Mouse (Mus musculus): Measurements from ENCODE around the gene Pbrm1. TPM values are rescaled to one million over a fixed set of nuclear protein-coding genes. Genes with fewer than 3 reads are reported as not detected.

The Pbrm1 gene
- 10 to 100 TPM; 53.5 to 65.9 TPM for total RNA-seq (2021)
- long read RNA-seq, experiment 1, partial matches to known transcripts, result 12 of 13 reads
- long read RNA-seq, experiment 1, other reads (novel, unspliced or antisense), result 1 of 13 reads
- long read RNA-seq, experiment 2, partial matches to known transcripts, result 5 of 8 reads
- long read RNA-seq, experiment 2, other reads (novel, unspliced or antisense), result 3 of 8 reads

DNA sequence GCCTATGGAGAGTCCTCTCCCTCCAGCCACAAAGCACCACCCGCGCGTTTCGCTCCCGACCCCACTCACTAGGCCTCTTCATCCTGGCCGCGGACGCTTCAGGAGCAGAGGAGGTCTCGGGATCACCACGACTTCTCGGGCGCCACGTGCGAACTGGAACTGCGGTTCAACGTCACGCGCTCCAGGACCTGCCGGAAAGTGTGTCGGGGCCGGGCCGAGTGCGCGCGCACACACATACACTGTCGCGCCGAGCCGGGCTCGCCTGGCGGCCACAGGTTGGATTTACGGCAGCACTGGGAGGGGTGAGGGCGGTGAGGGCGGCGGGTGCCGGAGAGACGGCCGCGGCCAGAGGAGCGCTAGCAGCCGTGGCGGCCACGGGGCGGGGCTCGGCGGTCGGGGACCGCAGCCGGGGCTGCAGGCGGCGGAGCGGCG, at the start of gene Pbrm1, which contains the start of gene Gnl3:
Pbrm1 (plus strand) TSS at position 279 of the 432 bp plus-strand sequence.
Gnl3 (minus strand) TSS at position 293 of the 432 bp plus-strand sequence.
- peak; percentile 98 for DNase-seq

DNA sequence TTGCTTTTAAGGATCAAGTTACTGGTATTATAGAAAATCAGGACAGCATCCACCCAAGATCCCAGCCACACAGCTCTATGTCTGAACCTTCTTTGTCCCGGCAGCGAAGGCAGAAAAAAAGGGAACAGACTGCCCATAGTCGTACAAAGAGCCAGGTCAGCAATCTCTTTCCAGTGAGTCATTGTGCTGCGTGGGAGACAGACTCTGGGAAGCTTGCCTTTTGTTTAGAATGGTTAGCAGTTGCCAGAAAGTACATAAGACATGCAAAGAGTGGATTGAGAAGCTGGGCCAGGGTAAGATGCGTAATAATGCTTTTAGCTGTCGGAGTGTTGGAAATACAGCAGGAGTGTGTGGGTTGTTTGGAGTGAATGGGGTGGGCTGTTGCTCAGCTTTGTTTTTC, 44.7 kb upstream of the Pbrm1 start:
- peak; percentile 37 for DNase-seq

DNA sequence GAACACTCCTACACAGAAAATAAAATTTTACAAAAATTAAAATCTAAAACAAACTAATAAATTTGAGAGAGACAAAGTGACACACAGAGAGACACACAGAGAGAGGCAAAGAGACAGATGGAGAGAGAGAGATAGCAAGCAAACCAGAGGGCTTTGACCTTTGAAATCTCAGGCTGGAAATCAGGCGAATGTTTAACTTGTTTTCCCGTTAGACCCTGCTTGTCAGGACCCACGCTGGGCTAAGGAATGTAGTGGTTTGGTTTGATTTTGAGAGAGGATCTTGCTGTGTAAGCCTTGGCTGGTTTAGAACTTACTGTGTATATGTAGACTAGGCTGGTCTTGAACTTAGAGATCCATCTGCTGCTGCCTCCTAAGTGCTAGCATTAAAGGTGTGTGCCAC, 42.7 kb upstream of the Pbrm1 start:
- DNase-seq, result no peak

DNA sequence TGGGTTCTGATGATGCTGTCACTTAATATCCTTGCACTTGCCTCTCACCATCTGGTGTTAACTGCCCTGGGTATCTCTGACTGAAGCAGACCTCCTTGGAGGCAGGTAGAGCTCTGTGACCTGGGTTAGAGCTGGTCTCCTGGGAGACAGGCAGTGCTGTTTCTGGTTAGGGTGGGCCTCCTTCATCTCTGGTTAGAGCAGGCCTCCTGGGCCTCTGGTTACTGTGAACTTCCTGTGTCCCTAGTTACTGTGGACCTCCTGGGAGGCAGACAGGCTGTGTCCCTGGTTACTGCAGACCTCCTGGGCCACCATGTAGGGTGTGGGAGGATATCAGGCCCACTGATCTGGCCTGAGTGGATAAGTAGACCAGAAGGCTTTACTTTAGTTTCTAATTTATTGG, 22.5 kb upstream of the Pbrm1 start:
- DNase-seq, result no peak

DNA sequence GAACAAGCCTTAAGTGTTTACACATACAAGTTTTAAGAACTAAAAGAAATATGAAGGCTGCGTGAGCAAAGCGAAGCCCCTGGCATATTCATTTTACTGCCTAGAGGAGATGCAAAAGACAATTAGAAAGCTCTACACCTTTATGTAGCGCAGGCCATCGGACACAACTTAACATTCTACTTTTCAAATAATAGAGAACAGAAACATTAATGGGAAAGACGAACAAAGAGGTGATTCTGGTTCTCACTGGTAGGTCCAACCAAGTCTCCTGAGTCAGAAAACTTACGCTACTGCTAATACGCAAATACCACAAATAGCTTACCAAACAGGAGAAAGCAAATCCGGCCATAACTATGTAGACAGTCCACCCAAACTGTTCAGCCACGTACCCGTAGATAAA, 18.6 kb upstream of the Pbrm1 start:
- no peak for DNase-seq

DNA sequence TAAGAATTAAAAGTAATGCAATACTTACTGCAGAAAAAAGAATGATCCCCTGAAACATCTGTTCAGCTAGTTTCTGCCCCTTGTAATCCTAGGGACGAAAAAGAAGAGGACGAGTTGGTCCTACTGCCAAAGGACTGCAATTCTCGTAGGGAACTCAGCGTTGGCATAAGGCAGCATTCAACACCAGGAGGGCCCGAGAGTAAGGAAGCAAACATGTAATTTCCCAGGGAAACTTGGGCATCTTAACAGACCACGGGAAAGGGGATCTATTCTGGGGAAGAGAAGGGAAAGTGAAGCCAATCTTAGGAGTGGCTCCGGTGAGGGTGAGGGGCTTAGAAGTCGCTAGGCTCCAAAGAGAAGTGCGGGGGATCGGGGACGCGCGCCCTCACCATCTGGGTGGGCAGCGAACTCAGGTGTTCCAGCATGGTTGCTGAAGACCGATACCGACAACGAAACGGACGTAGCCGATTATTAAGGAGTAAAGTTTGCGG, 18.1 kb upstream of the Pbrm1 start:
- DNase-seq, result no peak

DNA sequence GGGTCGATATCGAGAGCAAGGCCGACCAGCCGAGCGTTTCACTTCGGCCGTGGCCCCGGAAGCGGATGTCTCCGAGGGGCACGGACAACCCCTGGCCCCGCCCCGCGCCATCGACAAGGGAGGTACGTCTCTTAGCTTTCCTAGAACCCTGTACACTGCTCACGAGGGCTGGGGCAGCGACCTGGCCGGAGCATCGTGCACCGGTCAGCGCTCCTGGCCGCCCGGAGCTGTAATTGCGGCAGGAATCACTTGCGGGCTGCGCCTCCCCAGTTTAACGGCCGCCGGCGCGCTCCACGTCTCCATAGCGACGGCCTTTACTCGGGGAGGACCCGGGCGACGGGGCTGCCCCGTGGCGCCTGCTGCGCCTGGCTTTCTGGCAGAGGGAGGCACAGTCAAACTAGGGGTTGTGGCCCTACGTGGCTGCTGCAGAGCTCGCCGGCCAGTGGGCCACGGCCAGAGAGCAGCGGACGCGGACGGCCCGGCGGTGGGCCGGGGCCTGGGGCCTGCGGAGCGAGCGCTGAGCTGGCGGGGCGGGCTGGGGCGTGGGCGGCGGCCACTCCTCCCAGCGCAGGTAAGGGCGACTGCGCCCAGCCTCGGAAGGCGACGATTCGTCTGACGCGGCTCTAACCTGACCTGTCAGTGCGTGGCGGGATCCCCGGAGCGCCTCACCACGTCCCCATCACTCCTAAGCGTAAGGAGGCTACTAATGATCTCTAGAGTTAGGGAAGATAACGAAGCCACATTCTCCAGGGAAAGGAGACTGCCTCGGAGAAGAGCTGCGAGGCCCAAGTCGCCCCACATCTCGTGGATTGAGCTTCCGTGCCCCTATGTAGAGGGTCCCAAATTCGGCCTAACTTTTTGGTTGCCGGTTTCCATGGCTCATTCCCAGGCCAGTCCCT, 17.4 kb upstream of the Pbrm1 start, which contains the start of the genes Glt8d1 and Spcs1:
Glt8d1 (plus strand) TSS at position 94 of the 899 bp plus-strand sequence.
Spcs1 (minus strand) TSS at position 366 of the 899 bp plus-strand sequence.
- peak; percentile 91 for DNase-seq

DNA sequence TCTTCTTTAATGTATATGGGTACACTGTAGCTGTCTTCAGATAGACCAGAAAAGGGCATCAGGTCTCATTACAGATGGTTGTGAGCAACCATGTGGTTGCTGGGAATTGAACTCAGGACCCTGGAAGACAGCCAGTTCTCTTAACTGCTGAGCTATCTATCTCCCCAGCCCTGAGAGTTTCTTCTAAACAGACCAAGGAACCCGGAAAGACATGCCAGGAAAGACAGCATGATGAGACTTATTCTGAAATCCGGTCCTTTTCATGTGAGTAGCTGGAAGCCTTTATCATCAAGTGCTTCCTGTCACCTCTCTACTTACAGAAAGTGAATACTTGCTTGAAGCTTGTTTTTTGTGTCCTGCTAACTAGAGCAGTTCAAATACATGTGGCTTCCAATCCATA, 14.4 kb upstream of the Pbrm1 start:
- DNase-seq, result no peak

DNA sequence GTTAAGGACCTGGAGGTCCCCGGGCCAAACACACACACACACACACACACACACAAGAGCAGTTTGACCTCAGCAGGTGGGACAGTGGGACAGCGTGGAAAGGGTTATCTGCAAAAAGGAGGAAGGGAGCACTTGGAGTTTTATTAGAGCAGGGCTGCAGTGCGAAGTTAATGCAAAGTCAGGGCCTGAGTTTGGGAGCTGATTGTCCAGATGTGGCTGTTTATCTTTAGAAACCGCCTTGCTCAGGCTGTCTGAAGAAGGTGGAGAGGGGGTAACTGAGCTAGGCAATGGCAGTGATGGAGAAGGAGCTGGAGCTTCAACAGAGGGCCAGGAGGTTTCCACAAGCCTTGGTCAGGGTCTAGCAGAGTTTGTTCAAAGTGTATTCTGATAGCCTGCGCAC, 12.2 kb upstream of the Pbrm1 start:
- DNase-seq, result no peak

DNA sequence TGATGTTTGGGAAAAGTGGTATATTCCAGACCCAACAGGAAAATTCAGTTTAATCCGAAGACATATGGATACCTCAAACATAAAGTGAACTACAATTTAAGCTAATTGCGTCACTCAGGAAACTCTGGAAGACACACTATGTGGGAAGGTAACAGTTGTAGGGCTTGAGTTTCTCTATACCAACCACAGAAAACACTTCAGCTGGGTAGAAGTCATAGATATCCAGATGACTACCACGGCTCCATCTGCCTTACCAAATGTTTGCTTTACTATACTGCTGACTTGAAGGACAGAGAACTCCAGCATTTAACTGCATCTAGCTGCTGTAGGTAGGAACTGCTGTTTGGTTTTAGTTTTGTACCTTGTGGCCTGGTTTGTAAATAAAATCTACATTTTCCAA, 7.3 kb upstream of the Pbrm1 start:
- DNase-seq, result no peak

DNA sequence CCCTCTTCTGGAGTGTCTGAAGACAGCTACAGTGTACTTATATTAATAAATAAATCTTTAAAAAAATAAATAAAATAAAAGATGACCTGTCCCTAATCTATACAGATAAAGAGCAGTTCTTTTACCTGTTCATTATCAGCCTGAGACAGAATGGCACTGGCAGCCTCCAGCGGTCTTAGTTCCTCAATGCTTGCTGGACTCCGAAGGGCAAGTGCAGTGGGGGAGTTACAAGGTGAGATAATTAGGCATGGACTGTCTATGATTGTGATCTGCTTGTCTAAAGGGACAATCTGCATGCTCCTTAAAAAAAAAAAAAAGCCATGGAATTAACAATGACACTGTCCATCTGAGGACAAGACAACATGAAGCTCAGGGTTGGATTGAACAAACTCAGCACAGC, 5.0 kb upstream of the Pbrm1 start:
- no peak for DNase-seq

DNA sequence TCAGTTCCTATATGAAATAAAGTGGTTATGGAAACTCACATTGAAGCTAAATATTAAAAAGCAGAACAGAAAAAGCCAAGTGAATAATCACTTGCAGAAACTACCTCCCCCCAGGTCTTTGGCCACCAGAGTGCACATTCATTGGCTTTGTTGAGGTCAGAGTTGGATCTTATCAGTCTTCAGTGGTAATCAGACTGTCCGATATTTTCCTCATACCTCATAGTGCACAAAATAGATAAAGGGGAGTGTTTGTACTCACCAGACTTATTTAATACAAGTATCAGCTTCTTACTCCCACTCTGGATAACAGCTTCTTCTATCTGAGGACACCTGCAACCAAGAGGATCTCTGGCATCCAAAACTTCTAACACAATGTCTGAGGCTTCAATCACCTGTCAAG, 2.9 kb upstream of the Pbrm1 start:
- DNase-seq, result no peak

DNA sequence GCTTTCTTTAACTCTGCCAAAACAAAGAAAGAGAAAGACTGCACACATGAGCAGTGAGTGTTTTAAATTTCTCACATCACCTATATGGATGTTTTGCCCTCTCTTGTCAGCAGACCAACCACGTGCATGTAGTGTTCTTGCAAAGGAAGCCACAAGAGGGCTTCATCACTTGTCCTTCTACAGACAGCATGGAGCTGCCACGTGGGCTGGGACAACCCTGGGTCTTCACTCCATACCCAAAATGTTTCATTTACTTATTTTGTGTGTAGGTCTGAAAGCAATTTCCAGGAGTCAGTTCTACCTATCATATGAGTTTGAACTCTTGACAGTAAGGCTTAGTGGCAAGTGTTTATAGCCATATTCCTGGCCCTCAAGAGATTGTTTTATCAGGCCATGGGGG, 1.1 kb upstream of the Pbrm1 start:
- peak; percentile 17 for DNase-seq

DNA sequence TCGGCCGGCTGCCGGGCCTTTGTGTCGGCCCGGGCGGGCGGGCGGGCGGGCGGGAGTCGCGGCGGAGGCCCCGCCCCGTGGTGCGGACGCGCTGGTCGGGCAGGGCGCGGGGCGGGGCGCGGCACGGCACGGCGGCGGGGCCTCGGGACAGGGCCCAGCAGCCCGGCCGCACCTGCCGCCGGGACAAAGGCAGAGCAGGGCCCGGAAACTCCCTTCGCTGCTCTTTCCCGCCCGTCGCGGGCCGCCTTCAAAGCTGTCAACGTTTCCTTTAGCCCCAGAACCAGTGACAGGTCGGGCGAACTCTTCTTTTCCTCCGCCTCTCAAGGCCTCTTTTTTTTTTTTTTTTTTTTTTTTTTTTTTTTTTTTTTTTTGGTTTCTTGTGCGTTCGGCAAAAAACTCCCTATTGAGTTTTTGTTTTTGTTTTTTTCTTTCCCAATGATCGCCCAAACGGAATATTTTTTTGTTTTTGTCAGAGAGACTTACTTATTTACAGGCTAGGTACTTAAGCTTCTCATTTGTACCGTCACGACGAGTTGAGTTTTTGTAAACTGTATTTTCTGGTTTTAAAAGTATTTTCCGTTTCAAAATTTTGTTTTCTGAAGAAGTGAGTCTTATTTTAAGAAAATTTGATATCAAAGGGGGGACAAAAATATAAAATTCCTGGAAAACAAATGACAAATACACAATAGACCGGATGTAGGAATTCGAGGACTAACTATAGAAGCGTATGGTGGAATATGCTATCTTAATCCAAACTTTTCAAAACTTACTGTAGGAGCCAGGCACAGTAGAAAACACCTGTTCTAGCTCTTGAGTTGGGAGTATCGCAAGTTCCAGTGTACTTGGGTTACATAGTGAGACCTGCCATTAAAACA, 630 bp downstream of the Pbrm1 start:
- peak; percentile 84 for DNase-seq

DNA sequence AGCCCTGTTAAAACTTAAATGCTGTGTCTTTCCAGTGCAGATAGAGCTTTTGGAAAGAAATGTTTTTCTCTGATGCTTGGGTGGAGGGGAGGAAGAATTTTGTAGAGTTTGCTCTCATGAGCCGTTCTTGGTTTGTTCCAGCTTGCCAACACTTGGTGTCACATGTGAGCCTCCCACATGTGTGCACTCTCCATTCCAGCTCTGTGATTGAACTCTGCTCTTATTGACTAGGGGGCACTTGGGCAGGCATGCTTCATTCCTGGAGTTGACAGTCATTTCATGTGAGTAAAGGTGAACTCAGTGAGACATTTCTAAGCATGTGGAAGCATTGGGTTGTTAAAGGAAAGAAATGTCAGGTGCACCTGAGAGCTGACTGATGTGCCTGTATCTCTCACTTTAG, 3.6 kb downstream of the Pbrm1 start:
- DNase-seq, result no peak

DNA sequence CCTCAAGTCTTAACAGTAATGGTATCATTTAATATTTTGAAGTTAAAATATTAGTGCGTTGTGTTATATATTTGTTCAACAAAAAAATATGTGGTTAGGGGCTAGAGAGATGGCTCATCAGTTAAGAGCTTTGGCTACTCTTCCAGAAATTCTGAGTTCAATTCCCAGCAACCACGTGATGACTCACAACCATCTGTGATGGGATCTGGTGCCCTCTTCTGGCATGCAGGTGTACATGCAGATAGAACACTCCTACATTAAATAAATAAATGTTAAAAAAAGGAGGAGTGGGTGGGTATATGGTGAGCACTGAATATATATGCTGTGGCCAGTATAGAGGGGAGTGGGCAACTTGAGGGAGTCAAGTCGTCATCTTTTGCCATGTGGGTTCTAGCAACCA, 6.8 kb downstream of the Pbrm1 start:
- no peak for DNase-seq

DNA sequence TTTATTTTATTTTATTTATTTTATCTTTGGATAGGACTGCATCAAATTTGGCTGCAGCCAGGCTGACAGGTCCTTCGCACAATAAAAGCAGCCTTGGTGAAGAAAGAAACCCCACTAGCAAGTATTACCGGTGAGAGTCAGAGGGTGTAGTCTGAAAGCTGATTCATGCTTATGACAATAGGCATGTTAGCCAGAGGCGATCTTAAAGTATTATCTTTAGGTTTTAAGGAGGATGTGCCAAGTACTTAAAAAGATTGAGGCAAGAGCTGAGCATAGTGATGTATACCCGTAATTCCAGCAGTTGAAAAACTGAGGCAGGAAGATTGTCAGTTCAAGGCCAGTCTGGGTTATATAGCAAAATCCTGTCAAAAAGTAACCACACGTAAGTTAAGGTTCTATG, 26.4 kb downstream of the Pbrm1 start:
- DNase-seq, result no peak

DNA sequence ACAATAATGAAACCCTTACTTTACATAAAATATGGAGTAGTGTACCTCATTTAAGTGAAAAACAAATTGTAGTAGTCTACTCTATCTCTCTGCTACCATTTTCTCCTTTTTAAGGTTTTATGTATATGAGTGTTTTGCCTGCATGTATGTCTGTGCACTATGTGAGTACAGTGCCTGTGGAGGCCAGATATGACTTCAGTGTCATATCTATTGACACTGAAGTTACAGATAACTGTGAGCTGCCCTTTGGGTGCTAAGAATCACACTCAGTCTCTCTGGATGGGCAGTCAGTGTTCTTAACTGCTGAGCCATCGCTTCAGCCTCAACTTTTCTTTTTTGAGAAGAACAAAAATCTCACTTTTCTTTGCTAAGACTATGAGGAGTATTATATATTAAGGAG, 26.9 kb downstream of the Pbrm1 start:
- DNase-seq, result no peak

DNA sequence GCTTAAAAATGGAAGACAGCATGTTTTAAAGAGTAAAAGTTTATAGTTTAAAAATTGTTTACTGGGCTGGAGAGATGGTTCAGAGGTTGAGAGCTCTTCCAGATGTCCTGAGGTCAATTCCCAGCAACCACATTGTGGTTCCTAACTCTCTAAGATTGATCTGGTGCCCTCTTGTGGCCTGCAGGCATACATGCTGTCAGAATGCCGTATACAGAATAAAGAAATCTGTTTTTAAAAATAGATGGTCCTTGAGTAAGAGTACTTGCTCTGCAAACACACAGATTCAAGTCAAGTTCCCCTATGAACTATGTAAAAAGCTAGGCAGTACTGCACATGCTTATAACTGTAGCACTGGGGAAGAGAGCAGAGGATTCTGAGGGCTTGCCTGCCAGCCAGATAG, 43.3 kb downstream of the Pbrm1 start:
- DNase-seq, result peak; percentile 15

DNA sequence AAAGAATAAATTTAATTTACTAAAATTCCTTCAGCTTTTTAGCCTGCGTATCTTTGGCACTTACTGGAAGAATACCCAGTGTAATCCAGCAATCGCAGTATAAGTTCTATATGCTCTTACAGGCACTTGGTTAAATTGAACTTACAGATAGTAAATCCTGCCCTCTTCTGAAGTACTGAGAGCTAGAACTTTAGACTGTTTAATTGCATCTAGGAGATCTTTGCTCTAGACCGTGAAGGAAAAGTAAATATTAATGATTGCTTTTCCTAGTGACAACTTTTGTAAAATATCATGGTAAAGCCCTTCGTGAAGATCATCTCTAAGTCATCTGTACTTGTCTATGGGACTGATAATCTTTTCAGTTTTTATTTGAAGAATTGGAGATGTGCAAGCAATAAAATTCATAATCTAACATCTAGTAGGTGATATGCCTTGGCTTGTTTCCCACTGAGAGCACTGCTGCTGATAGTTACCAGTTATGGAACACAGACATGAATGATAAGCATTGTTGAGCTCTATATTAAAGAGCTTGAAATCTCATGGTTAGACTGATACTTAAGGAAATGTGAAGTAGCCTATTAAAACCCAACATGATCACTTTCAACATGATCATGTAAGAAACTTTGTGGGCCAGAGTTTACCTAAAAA, 50.3 kb downstream of the Pbrm1 start:
- no peak for DNase-seq

DNA sequence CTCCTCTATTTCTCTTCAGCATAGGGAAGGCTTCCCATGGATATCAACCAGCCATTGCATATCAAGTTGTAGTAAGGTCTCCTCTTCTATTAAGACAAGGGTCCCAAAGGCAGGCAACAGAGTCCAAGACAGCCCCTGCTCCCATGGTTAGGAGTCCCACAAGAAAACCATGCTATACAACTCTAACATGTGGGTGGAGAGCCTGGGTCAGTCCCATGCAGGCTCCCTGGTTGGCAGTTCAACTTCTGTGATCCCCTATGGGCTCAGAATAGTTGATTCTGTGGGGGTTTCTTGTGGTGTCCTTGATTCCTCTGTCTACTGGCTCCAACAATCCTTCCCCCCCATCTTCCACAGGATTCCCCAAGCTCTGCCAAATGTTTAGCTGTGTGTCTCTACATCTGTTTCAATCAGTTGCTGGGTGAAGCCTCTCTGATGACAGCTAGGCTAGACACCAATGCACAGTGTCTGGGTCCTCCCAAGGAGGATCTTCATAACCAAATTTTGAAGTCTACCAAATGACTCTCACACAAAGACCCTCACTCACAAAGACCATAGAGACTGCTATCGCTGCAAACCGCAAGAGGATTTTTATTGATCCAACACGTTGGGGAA, 59.8 kb downstream of the Pbrm1 start:
- DNase-seq, result no peak

All from adrenal gland, postnatal 10 days (tissue).